Mouse (Mus musculus) left cerebral cortex, postnatal 14 days (tissue): ENCODE measurements around the gene Klrb1b. TPM values are rescaled to one million over a fixed set of nuclear protein-coding genes. Genes with fewer than 3 reads are reported as not detected.
A peak's percentile ranks its signal among the peaks of the same experiment; 100 is the strongest.
"Not testable (repeated sequence)": the region's sequence is repeated elsewhere in the genome, so short reads cannot be mapped to it uniquely, and the experiment has no call there.

ENCODE experiments used
- DNase-seq, 2 experiments: peaks; one replicate each; pipeline ENCODE4 v3.0.0; 2021 to 2022; ENCODE audit warnings: low spot score in 2 of 2, mixed read lengths in 1 of 2
- intact Hi-C: fragments of 180-260 bp; cut with DNase I; formaldehyde crosslinking; loops from one replicate; pipeline ENCODE4 v1.15.1; 2025
- total RNA-seq, 2 experiments: library from RNA; stranded (reverse); gene quantifications; 2 replicates each; pipeline ENCODE4 v1.2.3; 2021

Gene Klrb1b
- total RNA-seq, 2 experiments from 2014 or later: not detected

GRCm38 (mm10) chr6:128804823-128805640, 21.1 kb downstream of the Klrb1b start:
- DNase-seq: peak; percentile 56 to 67
- intact Hi-C loops: not testable (repeated sequence)

GRCm38 (mm10) chr6:128802999-128803857, 22.9 kb downstream of the Klrb1b start:
- peak; percentile 97 to 99 for DNase-seq
- intact Hi-C loops: loop anchor here (1.0 to 2.0 kb wide), 2 partner anchors 36 to 39 kb away; no protein-coding TSS in a partner anchor

GRCm38 (mm10) chr6:128802557-128802956, 23.6 kb downstream of the Klrb1b start:
- intact Hi-C loops: loop anchor here (1.0 to 2.0 kb wide), 2 partner anchors 36 to 38 kb away; no protein-coding TSS in a partner anchor
- no peak for DNase-seq

GRCm38 (mm10) chr6:128800696-128801095, 25.4 kb downstream of the Klrb1b start:
- DNase-seq: peak in 1 of 2 experiments; percentile 9
- intact Hi-C loops: not testable (repeated sequence)

GRCm38 (mm10) chr6:128799896-128800270, 26.2 kb downstream of the Klrb1b start:
- intact Hi-C loops: no loop called here
- DNase-seq: no peak

GRCm38 (mm10) chr6:128799144-128799895, 26.8 kb downstream of the Klrb1b start:
- intact Hi-C loops: not testable (repeated sequence)
- peak; percentile 89 for DNase-seq

GRCm38 (mm10) chr6:128798772-128799143, 27.4 kb downstream of the Klrb1b start:
- DNase-seq: peak; percentile 69 to 79
- intact Hi-C loops: not testable (repeated sequence)

- intact Hi-C loops: no loop called here
- DNase-seq: peak in 1 of 2 experiments; percentile 5
Observed at GRCm38 (mm10) chr6:128797936-128798771, 28.0 kb downstream of the Klrb1b start.

GRCm38 (mm10) chr6:128797185-128797905, 28.8 kb downstream of the Klrb1b start:
- no peak for DNase-seq
- intact Hi-C loops: no loop called here

GRCm38 (mm10) chr6:128796321-128796955, 29.7 kb downstream of the Klrb1b start:
- intact Hi-C loops: no loop called here
- no peak for DNase-seq

- intact Hi-C loops: no loop called here
- no peak for DNase-seq
Observed at GRCm38 (mm10) chr6:128793734-128794133, 32.4 kb downstream of the Klrb1b start.

- intact Hi-C loops: not testable (repeated sequence)
Observed at GRCm38 (mm10) chr6:128790491-128790994, 35.6 kb downstream of the Klrb1b start.

GRCm38 (mm10) chr6:128789115-128789514, 37.0 kb downstream of the Klrb1b start, which contains the start of gene Klrb1c:
Klrb1c (minus strand) TSS chr6:128789215.
- no peak for DNase-seq
- intact Hi-C loops: no loop called here

More at GRCm38 (mm10) chr6:128790491-128790994, 35.6 kb downstream of the Klrb1b start:
- not testable (repeated sequence) for DNase-seq

- DNase-seq: no peak
- intact Hi-C loops: no loop called here
Observed at GRCm38 (mm10) chr6:128788517-128788916, 37.6 kb downstream of the Klrb1b start.

GRCm38 (mm10) chr6:128786396-128786795, 39.7 kb downstream of the Klrb1b start:
- intact Hi-C loops, DNase-seq: not testable (repeated sequence)

- intact Hi-C loops: loop anchor here (10.0 kb wide), 1 partner anchor 465 kb away; no protein-coding TSS in a partner anchor
- DNase-seq: no peak
Observed at GRCm38 (mm10) chr6:128769481-128770253, 56.5 kb downstream of the Klrb1b start.
